Mouse (Mus musculus): ENCODE data around the gene Supt3. TPM values are rescaled to one million over a fixed set of nuclear protein-coding genes. Genes with fewer than 3 reads are reported as not detected.

Gene Supt3
- total RNA-seq, 2 experiments from 2014 or later = 15.2 to 15.4 TPM

DNA sequence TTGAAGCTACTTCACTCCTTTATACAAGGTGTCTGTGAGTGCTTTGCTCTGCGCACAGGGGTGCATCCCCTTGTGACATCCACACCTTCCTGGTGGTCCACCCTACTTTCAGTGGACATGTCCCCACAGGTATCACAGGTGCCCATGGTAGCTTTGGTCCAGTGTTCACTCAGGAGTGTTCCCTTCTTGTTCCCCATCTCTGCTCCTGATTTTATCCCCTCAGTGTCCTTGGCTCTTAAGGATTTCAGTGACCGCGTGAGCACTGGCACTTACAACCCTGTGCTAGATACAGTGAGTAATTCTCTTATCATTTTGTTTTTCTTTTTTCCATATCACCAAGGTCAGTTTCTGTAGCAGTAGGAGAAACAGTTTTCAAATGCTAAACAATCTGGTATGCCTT lies 171.4 kb downstream of the Supt3 start:
- DNase-seq = no peak
- intact Hi-C loops (cut with DNase I) = loop anchor here (10.0 kb wide), 2 partner anchors 494 to 684 kb away; no protein-coding TSS in a partner anchor

DNA sequence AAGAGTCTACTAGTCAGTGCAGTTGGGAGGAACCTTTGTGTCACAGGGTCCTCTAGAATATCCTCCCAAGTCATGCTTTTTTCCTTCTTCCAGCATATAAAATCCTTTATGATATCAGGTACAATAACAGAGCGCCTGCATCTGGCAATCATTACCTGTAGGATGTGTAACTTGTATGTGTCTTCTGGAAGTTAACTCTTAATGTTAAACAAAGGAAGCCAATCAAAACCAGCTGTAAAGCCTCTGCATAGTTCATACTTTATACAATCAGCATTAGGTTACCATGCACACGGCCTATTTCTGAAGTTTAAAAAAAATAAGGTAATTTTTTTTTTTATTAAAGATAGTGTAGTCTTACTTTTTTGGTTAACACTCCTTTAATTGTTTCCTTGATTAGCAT lies 179.7 kb downstream of the Supt3 start:
- DNase-seq = no peak
- intact Hi-C loops (cut with DNase I) = loop anchor here (1.0 kb wide), 1 partner anchor 47 kb away; no protein-coding TSS in a partner anchor

DNA sequence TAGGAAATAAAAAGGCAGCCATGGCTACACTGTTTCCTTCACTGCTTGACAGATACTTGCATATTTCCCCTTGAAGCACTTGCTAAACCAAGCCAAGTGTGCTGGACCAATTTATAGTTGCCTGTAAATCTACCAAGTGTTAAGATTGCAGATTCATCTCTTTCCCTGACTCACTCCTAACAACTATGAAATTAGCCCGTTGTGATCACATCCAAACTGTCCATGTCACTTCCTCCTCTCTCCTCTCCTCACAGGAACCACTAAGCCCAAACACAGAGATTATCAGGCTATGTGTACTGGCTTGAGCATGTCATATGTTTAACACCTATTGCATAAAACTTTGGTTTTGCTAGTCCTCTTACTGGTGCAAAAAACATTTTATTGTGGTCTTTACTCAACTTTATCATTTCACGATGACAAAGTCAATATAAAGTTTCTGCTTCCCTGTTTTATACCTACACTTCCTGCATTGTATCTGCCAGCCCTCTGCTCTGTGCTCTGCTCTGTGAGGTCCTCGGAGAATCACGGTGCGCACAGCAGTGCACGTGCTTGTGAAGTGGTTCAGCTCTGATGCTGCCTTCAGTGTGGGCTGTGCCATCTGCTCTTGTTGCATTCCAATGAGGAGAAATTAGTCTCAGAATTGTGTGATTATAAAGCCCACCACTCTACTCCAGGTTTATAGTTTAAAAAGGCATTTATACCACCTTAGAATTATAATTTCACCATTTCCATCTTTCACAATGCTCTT lies 186.3 kb downstream of the Supt3 start:
- no peak for DNase-seq
- intact Hi-C loops (cut with DNase I) = no loop called here

DNA sequence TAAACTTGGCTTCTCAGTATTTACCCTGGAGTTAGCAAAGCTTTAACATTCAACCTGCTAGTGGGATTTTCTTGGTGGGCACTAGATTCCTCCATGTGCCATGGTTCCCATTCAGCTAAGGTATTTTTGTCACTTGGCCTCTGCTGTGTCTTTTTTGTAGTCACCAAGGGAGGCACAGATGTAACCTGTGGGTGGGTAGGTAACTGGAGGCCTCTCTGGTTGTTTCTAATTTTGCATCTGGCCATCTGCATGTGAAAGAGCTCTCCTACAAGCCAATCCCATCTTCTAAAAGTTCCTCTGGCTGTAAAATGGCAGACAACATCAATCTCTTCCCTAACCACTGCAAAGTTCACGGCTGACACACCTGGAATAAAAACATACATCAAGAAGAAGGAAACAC lies 190.2 kb downstream of the Supt3 start:
- no peak for DNase-seq
- intact Hi-C loops (cut with DNase I) = no loop called here

DNA sequence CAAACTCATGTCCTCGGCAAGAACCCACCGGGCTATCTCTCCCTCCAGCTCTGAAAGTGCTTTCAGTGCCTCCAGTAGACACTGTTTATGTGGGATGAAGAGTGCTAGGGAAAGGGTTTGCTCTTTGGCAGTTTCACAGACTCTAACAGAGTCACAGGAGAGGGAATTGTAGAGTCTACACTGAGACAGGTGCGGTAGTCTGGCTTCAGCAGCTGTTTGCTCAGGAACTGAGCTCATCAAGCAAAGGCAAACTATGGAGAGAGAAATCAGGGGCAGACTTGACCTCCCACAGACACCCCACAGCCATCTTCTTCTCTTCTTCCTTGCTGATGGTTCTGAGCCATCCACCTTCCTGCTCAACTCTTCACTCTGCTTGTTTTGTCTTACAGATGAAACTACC lies 193.3 kb downstream of the Supt3 start:
- DNase-seq = no peak
- intact Hi-C loops (cut with DNase I) = no loop called here

DNA sequence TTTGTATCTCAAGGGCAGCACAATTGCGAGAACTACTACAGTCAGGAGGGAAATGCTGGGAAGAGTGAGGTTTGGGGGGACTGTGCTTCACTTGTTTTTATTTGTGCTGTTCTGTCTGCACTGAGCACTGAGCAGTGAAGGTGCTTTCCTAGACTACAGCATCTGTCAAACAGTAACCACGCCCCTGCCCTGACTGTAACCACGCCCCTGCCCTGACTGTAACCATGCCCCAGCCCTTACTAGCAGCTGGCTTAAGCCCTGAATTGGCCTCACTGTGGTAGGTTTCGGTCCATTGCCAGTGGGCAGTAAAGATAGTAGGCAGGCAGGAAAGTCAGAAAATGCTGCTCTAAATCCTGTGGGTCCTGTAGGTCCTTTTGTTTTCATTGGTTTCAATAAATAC lies 196.5 kb downstream of the Supt3 start:
- no peak for DNase-seq
- intact Hi-C loops (cut with DNase I) = no loop called here

DNA sequence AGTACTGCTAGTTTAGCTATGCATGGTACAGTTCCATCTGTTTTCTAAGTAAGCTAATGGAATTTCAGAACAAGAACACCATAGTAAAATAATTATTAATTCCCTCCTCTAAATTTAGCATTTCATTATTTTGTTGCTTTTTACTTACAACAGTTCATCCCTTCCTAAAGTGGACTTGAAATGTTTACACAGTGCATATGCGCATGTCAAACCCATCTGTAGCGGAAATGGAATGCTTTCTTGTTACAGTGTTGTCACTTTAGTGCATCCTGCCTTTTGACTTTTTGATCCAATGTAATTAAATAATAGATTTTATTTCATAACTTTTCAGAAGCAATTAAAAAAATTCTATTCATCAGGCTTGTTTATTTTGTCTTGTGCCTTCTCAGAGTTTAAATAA lies 200.7 kb downstream of the Supt3 start:
- intact Hi-C loops (cut with DNase I) = no loop called here
- no peak for DNase-seq

DNA sequence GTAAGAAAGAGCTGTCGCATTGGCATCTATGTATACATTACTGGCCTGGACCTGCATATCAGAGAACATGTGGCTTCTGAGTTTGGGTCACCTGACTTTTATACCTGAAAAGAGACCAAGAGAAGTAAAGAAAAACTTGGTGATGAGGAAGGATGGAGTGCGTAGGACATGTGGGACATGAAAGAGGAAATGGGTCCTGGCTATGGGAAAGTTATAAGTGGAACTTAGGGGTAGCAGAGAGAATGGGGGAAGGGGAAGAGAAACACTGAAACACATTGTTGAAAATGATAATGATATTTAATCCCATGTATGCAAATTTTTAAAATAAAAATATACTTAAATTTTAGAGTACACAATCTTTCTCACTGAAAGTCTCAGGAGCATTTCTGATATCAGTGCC lies 211.0 kb downstream of the Supt3 start:
- intact Hi-C loops (cut with DNase I) = no loop called here
- DNase-seq = no peak

DNA sequence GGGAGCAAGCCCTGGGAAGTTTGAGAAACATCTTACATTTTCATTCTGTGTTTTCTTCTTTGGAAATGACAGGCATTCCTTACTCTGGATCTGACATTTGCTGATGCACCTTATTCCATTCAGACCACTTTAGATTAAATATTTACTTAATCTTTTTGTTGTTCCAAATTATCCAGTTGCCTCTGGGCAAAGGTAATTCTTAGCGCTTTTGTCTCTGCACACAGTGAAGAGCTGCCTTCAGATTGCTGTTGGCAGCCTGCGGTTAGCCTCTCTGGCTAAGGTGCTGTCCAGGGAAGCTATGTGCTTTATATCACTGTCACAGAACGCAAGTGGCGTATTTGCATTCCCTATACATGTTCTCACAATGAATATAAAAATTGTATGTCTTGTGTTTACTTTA lies 226.4 kb downstream of the Supt3 start:
- DNase-seq = no peak
- intact Hi-C loops (cut with DNase I) = loop anchor here (1.0 kb wide), 1 partner anchor 46 kb away; no protein-coding TSS in a partner anchor

DNA sequence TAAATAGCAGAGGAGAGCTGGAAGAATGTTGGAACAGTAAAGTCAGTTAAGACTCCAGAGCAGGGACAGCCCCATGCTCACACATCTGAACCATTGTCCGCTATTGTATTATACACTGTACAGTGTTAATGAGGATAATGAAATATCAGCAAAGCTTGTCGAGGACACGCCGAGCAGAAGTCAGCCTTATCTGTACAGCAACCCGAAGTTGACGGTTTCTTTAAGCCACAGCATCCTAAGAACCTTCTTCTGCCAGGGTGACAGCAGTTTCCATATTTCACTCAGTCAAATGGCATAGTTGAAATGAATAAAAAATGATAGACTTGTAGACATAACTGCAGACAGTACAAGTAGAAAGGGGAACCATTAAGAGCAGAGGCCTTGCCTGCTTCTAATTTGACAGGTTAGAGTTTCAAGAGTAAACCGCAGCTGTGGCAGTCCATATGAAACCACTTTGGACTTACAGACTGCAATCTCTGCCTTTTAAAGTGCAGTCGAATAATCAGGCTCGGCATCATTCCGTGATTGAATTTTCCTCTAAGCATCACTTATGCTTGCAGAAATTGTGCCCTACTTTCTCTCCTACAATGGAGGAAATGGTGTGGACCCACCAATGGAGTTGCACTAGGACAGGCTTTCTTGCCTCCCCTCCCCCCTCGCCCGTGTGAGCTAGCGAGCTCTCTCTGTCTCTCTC lies 227.7 kb downstream of the Supt3 start:
- intact Hi-C loops (cut with DNase I) = no loop called here
- DNase-seq = no peak

DNA sequence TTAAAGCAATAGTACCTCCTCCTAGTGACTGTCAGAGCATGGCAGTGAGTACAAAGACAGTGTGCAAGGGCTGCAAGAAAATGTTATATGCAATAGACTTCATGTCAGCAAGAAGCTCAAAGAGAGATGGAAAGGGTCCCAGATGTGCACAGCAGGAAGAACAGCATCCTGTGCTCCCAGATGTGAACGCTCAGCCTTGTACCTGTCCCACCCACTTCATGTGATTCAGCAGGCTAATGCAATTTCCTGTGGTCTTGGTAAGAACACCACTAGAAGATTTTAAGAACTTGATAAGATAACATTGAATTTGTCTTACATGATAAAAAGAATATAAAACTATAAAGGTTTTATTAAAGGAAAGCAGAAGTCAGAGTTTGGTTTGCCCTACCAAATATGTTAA lies 230.5 kb downstream of the Supt3 start:
- no peak for DNase-seq
- intact Hi-C loops (cut with DNase I) = no loop called here

DNA sequence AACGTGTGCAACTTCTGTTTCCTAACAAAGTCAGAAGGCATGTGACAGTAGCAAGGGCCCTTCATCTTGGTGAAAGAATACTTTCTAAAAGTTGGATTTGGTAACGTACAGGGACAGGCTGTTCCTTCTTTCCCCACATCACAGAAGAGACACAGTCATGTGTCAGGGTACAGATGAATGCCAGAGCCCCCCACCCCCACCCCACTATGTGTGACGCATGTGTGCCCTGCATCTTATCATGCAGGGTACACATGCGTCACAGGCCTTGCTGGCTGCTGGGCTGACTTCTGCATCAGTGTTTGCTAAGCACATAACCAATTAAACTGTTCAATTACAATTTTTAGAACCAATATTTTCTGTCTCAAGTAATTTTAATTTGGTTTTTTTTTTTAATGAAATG lies 231.7 kb downstream of the Supt3 start:
- intact Hi-C loops (cut with DNase I) = no loop called here
- no peak for DNase-seq

DNA sequence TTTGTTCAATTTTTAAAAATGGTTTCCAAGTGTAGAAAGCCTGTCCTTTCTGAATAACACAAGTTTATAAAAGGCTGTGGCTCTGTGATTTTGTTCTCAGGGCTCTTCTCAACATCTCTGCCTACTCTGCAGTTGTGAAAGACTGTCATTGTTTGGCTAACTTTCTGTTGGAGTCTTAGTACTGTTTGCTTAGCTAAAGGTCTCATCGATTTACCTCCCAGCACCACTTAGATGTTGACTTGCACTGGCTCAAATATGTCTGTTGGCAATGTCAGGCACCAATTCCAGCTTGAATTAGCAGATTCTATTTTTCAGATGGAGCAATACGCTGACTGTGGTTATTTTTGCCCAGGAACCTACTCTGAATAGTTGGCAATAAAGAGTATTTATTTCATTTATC lies 233.5 kb downstream of the Supt3 start:
- intact Hi-C loops (cut with DNase I) = no loop called here
- no peak for DNase-seq

DNA sequence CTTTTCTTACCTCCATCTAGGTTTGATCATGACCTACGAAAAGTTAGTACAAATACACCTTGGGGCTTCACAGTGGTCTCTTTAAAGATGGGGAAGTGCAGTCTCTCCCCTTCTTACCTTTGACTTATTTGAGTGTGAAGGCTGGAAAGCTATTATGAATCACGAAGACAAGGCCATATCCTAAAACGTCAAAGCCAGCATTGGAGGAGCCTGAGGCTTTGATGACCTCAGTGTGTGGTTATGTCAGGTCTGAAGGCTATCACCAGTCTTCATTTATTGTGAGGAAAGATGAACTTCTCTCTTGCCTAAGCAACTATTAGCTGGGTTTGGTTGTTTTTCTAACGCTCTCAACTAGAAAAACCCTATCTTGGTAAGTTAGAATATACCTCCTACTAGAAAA lies 239.8 kb downstream of the Supt3 start:
- intact Hi-C loops (cut with DNase I) = no loop called here
- no peak for DNase-seq

DNA sequence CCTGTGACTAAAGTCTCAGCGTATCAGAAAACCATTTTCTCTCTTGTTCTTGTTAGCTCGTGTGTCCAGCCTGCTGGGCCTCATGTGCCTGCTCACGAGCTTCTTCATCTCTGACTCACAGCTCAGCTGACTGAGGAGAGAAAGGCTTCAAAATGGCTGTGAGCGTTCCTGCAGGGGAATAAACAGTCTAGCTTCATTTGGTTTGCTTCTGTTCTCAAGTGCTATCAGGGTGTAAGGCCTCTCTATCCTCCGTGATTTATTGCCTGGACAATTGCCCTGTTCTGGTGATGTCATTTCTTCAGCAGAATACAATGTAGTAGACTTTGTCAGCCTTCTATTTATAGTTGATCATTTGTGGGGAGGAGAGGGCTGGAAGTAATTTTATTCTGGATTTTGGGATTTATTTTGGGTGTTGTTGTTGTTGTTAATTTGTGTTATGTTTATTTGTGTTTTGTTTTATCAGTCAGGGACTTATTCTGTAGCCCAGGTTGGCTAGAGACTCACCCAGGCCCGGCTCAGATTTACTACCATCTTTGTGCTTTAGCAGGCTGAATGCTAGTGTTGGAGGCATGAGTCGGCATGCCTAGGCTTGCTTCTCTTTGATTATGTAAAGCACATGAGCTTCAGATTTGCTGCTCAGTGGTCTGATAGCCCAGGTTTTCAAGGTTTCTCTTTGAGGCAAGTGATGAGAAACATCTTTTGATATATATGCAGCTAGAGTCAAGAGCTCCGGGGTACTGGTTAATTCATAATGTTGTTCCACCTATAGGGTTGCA lies 243.4 kb downstream of the Supt3 start:
- intact Hi-C loops (cut with DNase I) = no loop called here
- peak; percentile 71 to 74 for DNase-seq

DNA sequence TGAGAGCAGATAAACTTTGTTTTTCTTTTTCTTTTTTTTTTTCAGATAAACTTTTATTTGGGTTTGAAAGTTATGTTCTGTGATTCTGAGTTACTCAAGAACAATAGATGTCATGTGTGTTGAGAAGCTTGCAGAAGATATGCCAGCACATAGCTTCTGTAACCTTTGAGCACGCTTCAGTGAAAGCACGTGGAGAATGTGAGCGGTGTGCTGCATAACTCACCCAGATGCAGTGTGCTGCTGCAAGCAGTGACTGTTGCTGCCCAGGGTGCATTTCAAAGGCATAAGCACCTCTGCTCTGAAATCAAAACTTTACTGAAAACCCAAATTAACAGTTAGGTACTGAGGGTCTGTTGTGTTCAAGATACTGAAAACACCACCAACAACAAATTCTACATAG lies 251.5 kb downstream of the Supt3 start:
- peak; percentile 27 to 45 for DNase-seq
- intact Hi-C loops (cut with DNase I) = no loop called here

DNA sequence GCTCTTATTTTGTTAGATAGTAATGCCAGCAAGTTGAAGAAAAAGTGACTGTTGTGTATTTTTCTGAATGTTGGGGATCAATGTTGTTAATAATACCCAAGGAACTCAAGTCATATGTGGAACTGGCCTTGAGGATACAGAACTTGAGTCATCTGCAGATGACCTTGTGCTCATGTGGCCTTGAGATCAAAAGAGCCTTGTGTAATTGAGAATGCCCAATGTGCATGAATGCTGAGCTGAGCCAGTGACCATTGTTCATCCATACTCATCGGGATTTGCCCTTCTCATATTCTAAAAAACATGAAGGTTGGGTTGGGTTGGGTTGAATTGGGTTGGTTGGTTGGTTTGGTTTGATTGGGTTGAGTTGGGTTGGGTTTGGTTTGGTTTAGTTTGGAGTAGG lies 252.2 kb downstream of the Supt3 start:
- DNase-seq = no peak
- intact Hi-C loops (cut with DNase I) = no loop called here

DNA sequence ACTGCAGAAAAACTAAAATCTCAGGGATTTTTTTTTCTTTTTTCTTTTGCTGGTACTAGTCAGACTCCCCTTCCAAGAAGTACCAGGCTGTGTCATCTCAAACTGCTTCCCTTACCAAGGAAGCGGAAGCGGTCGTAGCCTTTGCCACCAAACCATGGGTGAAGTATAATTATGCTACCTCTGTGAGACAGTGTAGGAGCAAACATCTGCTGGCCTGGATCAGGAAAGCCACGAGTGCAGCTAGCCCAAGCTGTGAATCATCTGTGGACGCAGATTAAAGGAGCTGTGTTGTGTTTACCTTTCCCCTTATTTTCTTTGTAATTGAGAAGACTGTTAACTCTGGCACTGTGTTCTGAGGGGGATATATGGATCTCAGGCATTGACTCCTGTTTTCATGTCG lies 255.3 kb downstream of the Supt3 start:
- intact Hi-C loops (cut with DNase I) = no loop called here
- no peak for DNase-seq

DNA sequence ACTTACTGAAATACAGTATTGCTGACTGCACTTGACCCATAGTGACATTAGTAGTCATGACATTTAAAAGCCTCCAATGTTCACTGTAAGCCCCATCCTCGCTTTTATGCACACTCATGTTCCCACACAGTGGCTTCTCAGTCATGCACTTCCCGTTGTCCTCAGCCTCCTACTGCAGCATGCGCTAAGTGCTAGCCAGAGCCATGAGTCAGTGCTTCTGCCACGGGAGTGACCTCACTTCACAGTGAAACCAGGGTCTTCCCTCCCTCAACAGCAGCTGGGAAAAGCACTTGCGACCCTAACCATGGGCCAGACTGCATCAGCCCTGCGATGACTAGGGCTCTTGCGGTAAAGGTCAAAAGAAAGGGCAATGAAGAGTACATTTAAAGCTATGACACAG lies 256.7 kb downstream of the Supt3 start:
- no peak for DNase-seq
- intact Hi-C loops (cut with DNase I) = no loop called here

DNA sequence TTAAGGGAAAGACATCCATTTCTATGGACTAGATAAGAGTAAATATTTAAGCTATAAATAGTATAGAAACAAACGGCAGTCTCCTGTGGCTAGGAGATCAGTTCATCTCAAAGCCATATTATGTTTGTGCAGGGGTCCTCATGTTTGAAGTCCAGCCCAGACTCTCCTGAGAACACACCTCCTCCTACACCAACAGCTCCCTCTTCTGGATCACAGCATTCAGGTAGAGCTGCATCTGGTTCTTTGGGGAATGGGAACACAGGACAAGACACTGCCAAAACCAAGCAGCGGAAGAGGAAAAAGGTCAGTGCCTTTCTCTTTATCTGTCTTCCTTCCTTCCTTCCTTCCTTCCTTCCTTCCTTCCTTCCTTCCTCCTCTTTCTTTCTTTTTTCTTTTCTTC lies 264.1 kb downstream of the Supt3 start:
- intact Hi-C loops (cut with DNase I) = no loop called here
- DNase-seq = no peak

DNA sequence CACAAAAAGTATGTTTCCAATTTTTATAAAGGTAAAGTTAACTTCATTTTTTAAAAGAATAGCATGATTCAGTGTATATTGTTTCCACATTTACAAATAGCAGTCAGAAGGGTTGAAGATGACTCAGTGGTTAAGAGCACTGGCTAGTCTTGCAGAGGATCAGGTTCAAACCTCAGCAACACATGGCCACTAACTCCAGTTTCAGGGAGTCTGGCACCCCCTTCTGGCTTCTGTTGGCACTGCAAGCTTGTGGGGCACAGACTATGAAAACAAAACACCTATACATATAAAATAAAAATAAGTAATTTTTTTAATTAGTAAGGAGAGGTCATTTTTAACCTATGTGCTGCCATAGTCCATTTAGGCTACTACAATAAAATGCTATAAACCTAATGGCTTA lies 268.9 kb downstream of the Supt3 start:
- DNase-seq = no peak
- intact Hi-C loops (cut with DNase I) = loop anchor here (5.0 kb wide), 1 partner anchor 589 kb away; no protein-coding TSS in a partner anchor

DNA sequence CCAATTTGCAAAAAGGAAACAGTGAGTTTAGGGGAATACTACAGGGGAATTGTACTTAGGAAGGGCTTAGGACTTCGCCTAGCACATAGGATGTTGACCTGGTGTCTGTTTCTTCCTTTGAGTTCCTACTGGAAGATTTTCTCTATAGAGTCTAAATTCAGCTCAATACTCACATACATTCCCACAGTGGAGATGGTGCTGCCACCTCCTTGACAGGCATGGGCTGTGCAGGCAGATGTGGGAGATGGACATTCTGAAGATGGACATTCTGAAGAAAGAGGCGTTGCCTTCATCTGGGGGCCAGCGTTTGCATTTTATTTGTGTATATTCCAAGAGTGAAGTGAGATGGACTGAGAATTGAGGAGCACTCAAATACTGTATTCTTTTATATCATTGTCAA lies 269.6 kb downstream of the Supt3 start:
- DNase-seq = no peak
- intact Hi-C loops (cut with DNase I) = loop anchor here (5.0 kb wide), 1 partner anchor 589 kb away; no protein-coding TSS in a partner anchor
